Mouse (Mus musculus) layer of hippocampus, adult 2 months (tissue): ENCODE results near the gene Erbb3. TPM values are rescaled to one million over a fixed set of nuclear protein-coding genes. Genes with fewer than 3 reads are reported as not detected.

Source experiments
- DNase-seq, 2 experiments: peaks; one replicate each; pipeline ENCODE4 v3.0.0; 2022; ENCODE audit warnings: low spot score in 2 of 2
- H3K27ac ChIP-seq: fragments of 200-600 bp; 2 replicates; pipeline ENCODE4 v1.8.1; 2022
- H3K4me3 ChIP-seq: fragments of 200-600 bp; 2 replicates; pipeline ENCODE4 v1.8.1; 2022; ENCODE audit warnings: mild to moderate bottlenecking
- CTCF ChIP-seq: fragments of 200-600 bp; conservative IDR thresholded peaks from 2 replicates; pipeline ENCODE4 v1.8.1; 2022; ENCODE audit warnings: antibody characterized with exemption, mild to moderate bottlenecking, moderate library complexity
- total RNA-seq, 2 experiments: library from RNA; stranded (reverse); gene quantifications; 2 replicates each; pipeline ENCODE4 v1.2.3; 2021

The Erbb3 gene
- total RNA-seq, 2 experiments from 2014 or later: 5.7 to 5.9 TPM

- peak overlapping the region; percentile 98 for H3K27ac ChIP-seq
- DNase-seq: no peak
- H3K4me3 ChIP-seq: peak overlapping the region; percentile 75
- TF ChIP-seq CTCF: no peak
Measured at GRCm38 (mm10) chr10:128546787-128547186, 42.7 kb downstream of the Erbb3 start.

- peak overlapping the region; percentile 98 for H3K27ac ChIP-seq
- peak overlapping the region; percentile 75 for H3K4me3 ChIP-seq
- DNase-seq: no peak
- peak; percentile 86 for TF ChIP-seq CTCF
Measured at GRCm38 (mm10) chr10:128546361-128546760, 43.1 kb downstream of the Erbb3 start.

GRCm38 (mm10) chr10:128545570-128545898 lies 43.9 kb downstream of the Erbb3 start:
- no peak for TF ChIP-seq CTCF
- H3K27ac ChIP-seq: no peak overlapping the region
- H3K4me3 ChIP-seq: no peak overlapping the region
- no peak for DNase-seq

- Histone ChIP-seq H3K27ac (no peak overlapping the region), H3K4me3 (no peak overlapping the region)
- TF ChIP-seq CTCF: no peak
- no peak for DNase-seq
Measured at GRCm38 (mm10) chr10:128544674-128545569, 44.5 kb downstream of the Erbb3 start.

- Histone ChIP-seq H3K4me3 (no peak overlapping the region), H3K27ac (no peak overlapping the region)
- DNase-seq: no peak
- no peak for TF ChIP-seq CTCF
Measured at GRCm38 (mm10) chr10:128544151-128544657, 45.2 kb downstream of the Erbb3 start.

GRCm38 (mm10) chr10:128543100-128543499 lies 46.4 kb downstream of the Erbb3 start:
- no peak for DNase-seq
- no peak for TF ChIP-seq CTCF
- Histone ChIP-seq H3K27ac (no peak overlapping the region), H3K4me3 (no peak overlapping the region)

- H3K27ac ChIP-seq: no peak overlapping the region
- H3K4me3 ChIP-seq: no peak overlapping the region
- TF ChIP-seq CTCF: no peak
- no peak for DNase-seq
Measured at GRCm38 (mm10) chr10:128538340-128538870, 51.0 kb downstream of the Erbb3 start.

- peak overlapping the region; percentile 9; the same call in 1 of the 2 replicates for H3K4me3 ChIP-seq
- peak; percentile 85 to 88 for DNase-seq
- TF ChIP-seq CTCF: peak; percentile 97
- peak overlapping the region; percentile 54; the same call in 1 of the 2 replicates for H3K27ac ChIP-seq
Measured at GRCm38 (mm10) chr10:128536266-128536940, 53.0 kb downstream of the Erbb3 start.

GRCm38 (mm10) chr10:128535624-128536265 lies 53.7 kb downstream of the Erbb3 start:
- no peak for DNase-seq
- TF ChIP-seq CTCF: no peak
- peak overlapping the region; percentile 54; the same call in 1 of the 2 replicates for H3K27ac ChIP-seq
- H3K4me3 ChIP-seq: peak overlapping the region; percentile 9; the same call in 1 of the 2 replicates

- no peak overlapping the region for H3K27ac ChIP-seq
- no peak for DNase-seq
- no peak overlapping the region for H3K4me3 ChIP-seq
- TF ChIP-seq CTCF: no peak
Measured at GRCm38 (mm10) chr10:128535206-128535605, 54.2 kb downstream of the Erbb3 start.

GRCm38 (mm10) chr10:128526366-128527356 lies 62.8 kb downstream of the Erbb3 start:
- no peak for DNase-seq
- peak overlapping the region; percentile 92 for H3K4me3 ChIP-seq
- H3K27ac ChIP-seq: peak overlapping the region; percentile 12; the same call in 1 of the 2 replicates
- no peak for TF ChIP-seq CTCF
